Mouse (Mus musculus): ENCODE data around the gene Vps18. TPM values are rescaled to one million over a fixed set of nuclear protein-coding genes. Genes with fewer than 3 reads are reported as not detected.

The Vps18 gene
- polyA plus RNA-seq, 1 experiment from 2014 or later, result 23.9 TPM

GRCm38 (mm10) chr2:119336002-119336401, 47.5 kb downstream of the Vps18 start:
- ATAC-seq (ENCODE audit: low read depth), result no peak
- Histone ChIP-seq H3K9ac (no peak overlapping the region), H3K27me3 (peaks cover 44% of the 10 kb centered on the region), H3K9me3 (no peaks in the 10 kb centered on the region), H3K4me1 (replicated peaks) (peaks cover 10% of the 10 kb centered on the region), H3K27ac (replicated peaks) (peak overlapping the region; percentile 46; the same call in 1 of the 2 replicates), H3K4me2 (no peak overlapping the region), H3K4me3 (no peak overlapping the region), H3K36me3 (no peaks in the 10 kb centered on the region)
- WGBS, result 86% methylated on average over 2 of the region's 2 CpGs

GRCm38 (mm10) chr2:119336470-119336869, 47.9 kb downstream of the Vps18 start:
- peaks cover 40% of the 10 kb centered on the region for H3K27me3 ChIP-seq
- WGBS, result 73% methylated on average over 10 of the region's 10 CpGs
- no peak for ATAC-seq (ENCODE audit: low read depth)
- H3K4me2 ChIP-seq, result no peak overlapping the region
- H3K4me1 ChIP-seq (replicated peaks), result peaks cover 10% of the 10 kb centered on the region
- H3K9ac ChIP-seq, result no peak overlapping the region
- H3K27ac ChIP-seq (replicated peaks), result peak overlapping the region; percentile 46; the same call in 1 of the 2 replicates
- H3K4me3 ChIP-seq, result no peak overlapping the region
- H3K36me3 ChIP-seq, result no peaks in the 10 kb centered on the region
- H3K9me3 ChIP-seq, result no peaks in the 10 kb centered on the region

- Histone ChIP-seq H3K4me1 (replicated peaks) (peaks cover 10% of the 10 kb centered on the region), H3K36me3 (no peaks in the 10 kb centered on the region), H3K9me3 (no peaks in the 10 kb centered on the region), H3K27me3 (peaks cover 28% of the 10 kb centered on the region), H3K4me3 (peak overlapping the region; percentile 58), H3K9ac (peak overlapping the region; percentile 87), H3K27ac (replicated peaks) (peak overlapping the region; percentile 61), H3K4me2 (peak overlapping the region; percentile 82)
- 8% methylated on average over 60 of the region's 60 CpGs for whole genome bisulfite sequencing
- ATAC-seq (ENCODE audit: low read depth), result peak; percentile 86
These were observed 49.1 kb downstream of the Vps18 start for GRCm38 (mm10) chr2:119337425-119338265.

- 59% methylated on average over 6 of the region's 6 CpGs for WGBS
- no peak for ATAC-seq (ENCODE audit: low read depth)
- Histone ChIP-seq H3K27me3 (peaks cover 9% of the 10 kb centered on the region), H3K4me2 (no peak overlapping the region), H3K4me1 (replicated peaks) (no peaks in the 10 kb centered on the region), H3K27ac (replicated peaks) (no peak overlapping the region), H3K9me3 (no peaks in the 10 kb centered on the region), H3K36me3 (no peaks in the 10 kb centered on the region), H3K4me3 (no peak overlapping the region), H3K9ac (no peak overlapping the region)
These were observed 56.1 kb downstream of the Vps18 start for GRCm38 (mm10) chr2:119344537-119345138.

Other genes starting within 250 kb of the Vps18 start
- gene Knl1, start 241.6 kb upstream of the Vps18 start, polyA plus RNA-seq (2015; fragmentation: Nextera tagmentation; extraction: Ambion mirVana), result 7.6 and 9.9 TPM in 2 replicates
- 8.3 and 10.5 TPM in 2 replicates for gene Rad51, start 175.9 kb upstream of the Vps18 start, polyA plus RNA-seq (2015; fragmentation: Nextera tagmentation; extraction: Ambion mirVana)
- 42.3 and 43.9 TPM in 2 replicates for gene Rmdn3, start 131.7 kb upstream of the Vps18 start, polyA plus RNA-seq (2015; fragmentation: Nextera tagmentation; extraction: Ambion mirVana)
- 1.2 and 2.3 TPM in 2 replicates for gene Gchfr, start 121.0 kb upstream of the Vps18 start, polyA plus RNA-seq (2015; fragmentation: Nextera tagmentation; extraction: Ambion mirVana)
- 0.50 and 0.66 TPM in 2 replicates for gene Gm14137, start 114.2 kb upstream of the Vps18 start, polyA plus RNA-seq (2015; fragmentation: Nextera tagmentation; extraction: Ambion mirVana)
- 54.8 and 58.9 TPM in 2 replicates for gene Zfyve19, start 80.1 kb upstream of the Vps18 start, polyA plus RNA-seq (2015; fragmentation: Nextera tagmentation; extraction: Ambion mirVana)
- 20.4 and 24.4 TPM in 2 replicates for gene Dnajc17, start 79.9 kb upstream of the Vps18 start, polyA plus RNA-seq (2015; fragmentation: Nextera tagmentation; extraction: Ambion mirVana)
- not detected in 2 replicates for gene Ppp1r14d, start 58.8 kb upstream of the Vps18 start, polyA plus RNA-seq (2015; fragmentation: Nextera tagmentation; extraction: Ambion mirVana)
- gene Spint1, start 51.4 kb upstream of the Vps18 start, polyA plus RNA-seq (2015; fragmentation: Nextera tagmentation; extraction: Ambion mirVana), result 0.32 and 0.92 TPM in 2 replicates
- gene Rhov, start 17.5 kb upstream of the Vps18 start, polyA plus RNA-seq (2015; fragmentation: Nextera tagmentation; extraction: Ambion mirVana), result 18.3 and 19.1 TPM in 2 replicates
- gene Dll4, start 37.0 kb downstream of the Vps18 start, polyA plus RNA-seq (2015; fragmentation: Nextera tagmentation; extraction: Ambion mirVana), result 4.9 and 5.3 TPM in 2 replicates
- gene Chac1, start 62.5 kb downstream of the Vps18 start, polyA plus RNA-seq (2015; fragmentation: Nextera tagmentation; extraction: Ambion mirVana), result 6.2 TPM in 2 replicates
- 3.1 and 3.2 TPM in 2 replicates for gene Ino80, start 188.9 kb downstream of the Vps18 start, polyA plus RNA-seq (2015; fragmentation: Nextera tagmentation; extraction: Ambion mirVana)

All from neural tube, embryonic 13.5 days (tissue).